Mouse (Mus musculus) spleen, postnatal 10 days (tissue): ENCODE measurements around the gene Ncoa1.
"Not testable (repeated sequence)": the region's sequence is repeated elsewhere in the genome, so short reads cannot be mapped to it uniquely, and the experiment has no call there.

Experiments
- DNase-seq, 2 experiments: peaks; one replicate each; pipeline ENCODE4 v3.0.0; 2021 to 2022; ENCODE audit warnings: low spot score in 2 of 2

The Ncoa1 gene

GRCm38 (mm10) chr12:4476291-4476831 is 621 bp downstream of the Ncoa1 start:
- peak; percentile 59 for DNase-seq

- DNase-seq = no peak
Observed at GRCm38 (mm10) chr12:4475251-4475993, 1.6 kb downstream of the Ncoa1 start.

GRCm38 (mm10) chr12:4469115-4469514 is 7.9 kb downstream of the Ncoa1 start:
- no peak for DNase-seq

- no peak for DNase-seq
Observed at GRCm38 (mm10) chr12:4463701-4464100, 13.3 kb downstream of the Ncoa1 start.

- DNase-seq = no peak
Observed at GRCm38 (mm10) chr12:4462420-4462819, 14.6 kb downstream of the Ncoa1 start.

GRCm38 (mm10) chr12:4460990-4461389 is 16.0 kb downstream of the Ncoa1 start:
- no peak for DNase-seq

- DNase-seq = no peak
Observed at GRCm38 (mm10) chr12:4454956-4455565, 21.9 kb downstream of the Ncoa1 start.

GRCm38 (mm10) chr12:4454248-4454647 is 22.7 kb downstream of the Ncoa1 start:
- DNase-seq = no peak

- DNase-seq = no peak
Observed at GRCm38 (mm10) chr12:4452233-4452632, 24.7 kb downstream of the Ncoa1 start.

GRCm38 (mm10) chr12:4450485-4450884 is 26.5 kb downstream of the Ncoa1 start:
- not testable (repeated sequence) for DNase-seq

- no peak for DNase-seq
Observed at GRCm38 (mm10) chr12:4448076-4448589, 28.8 kb downstream of the Ncoa1 start.

- no peak for DNase-seq
Observed at GRCm38 (mm10) chr12:4444946-4445345, 32.0 kb downstream of the Ncoa1 start.

- DNase-seq = no peak
Observed at GRCm38 (mm10) chr12:4441451-4441850, 35.5 kb downstream of the Ncoa1 start.

- no peak for DNase-seq
Observed at GRCm38 (mm10) chr12:4436198-4436597, 40.8 kb downstream of the Ncoa1 start.

GRCm38 (mm10) chr12:4433549-4433948 is 43.4 kb downstream of the Ncoa1 start:
- no peak for DNase-seq

GRCm38 (mm10) chr12:4431978-4432377 is 45.0 kb downstream of the Ncoa1 start:
- no peak for DNase-seq

- no peak for DNase-seq
Observed at GRCm38 (mm10) chr12:4430061-4430825, 46.7 kb downstream of the Ncoa1 start.

- DNase-seq = no peak
Observed at GRCm38 (mm10) chr12:4418824-4419223, 58.2 kb downstream of the Ncoa1 start.

- no peak for DNase-seq
Observed at GRCm38 (mm10) chr12:4417626-4418263, 59.2 kb downstream of the Ncoa1 start.

GRCm38 (mm10) chr12:4407085-4407484 is 69.9 kb downstream of the Ncoa1 start:
- DNase-seq = no peak

- no peak for DNase-seq
Observed at GRCm38 (mm10) chr12:4406155-4406554, 70.8 kb downstream of the Ncoa1 start.

- DNase-seq = no peak
Observed at GRCm38 (mm10) chr12:4403206-4403605, 73.8 kb downstream of the Ncoa1 start.
